Mouse (Mus musculus) erythroblast, embryonic 14.5 days (primary cell): ENCODE measurements around the gene Thada. TPM values are rescaled to one million over a fixed set of nuclear protein-coding genes. Genes with fewer than 3 reads are reported as not detected.

Experiments
- H3K27me3 ChIP-seq: 2 replicates; pipeline ENCODE4 v1.6.1; 2012; ENCODE audit warnings: inconsistent platforms; ENCODE audit not compliant: control insufficient read depth
- H3K36me3 ChIP-seq: 2 replicates; pipeline ENCODE4 v1.6.1; 2012; ENCODE audit warnings: mild to moderate bottlenecking, inconsistent platforms; ENCODE audit not compliant: control insufficient read depth
- H3K4me1 ChIP-seq: 2 replicates; pipeline ENCODE4 v1.6.1; 2012; ENCODE audit warnings: inconsistent platforms; ENCODE audit not compliant: control insufficient read depth
- H3K4me3 ChIP-seq: replicated peaks from 2 replicates; pipeline ENCODE3; 2012; ENCODE audit warnings: moderate library complexity, mild to moderate bottlenecking, inconsistent platforms
- H3K9me3 ChIP-seq: 2 replicates; pipeline ENCODE4 v1.6.1; 2012; ENCODE audit warnings: low read length, inconsistent platforms, mixed read lengths; ENCODE audit not compliant: control insufficient read depth
- GATA1 ChIP-seq: IDR thresholded peaks from 2 replicates; pipeline ENCODE4 v1.6.1; 2012; ENCODE audit warnings: low read length, inconsistent platforms, mixed read lengths
- TAL1 ChIP-seq: IDR thresholded peaks from 3 replicates; pipeline ENCODE4 v1.6.1; 2012; ENCODE audit warnings: low read length, inconsistent platforms, mixed read lengths
- polyA plus RNA-seq: library from polyadenylated mRNA; stranded (reverse); fragments of >175 nt; gene quantifications from 2 replicates; pipeline ENCODE4 v1.2.3, GENCODE M21; 2012

Gene Thada
- polyA plus RNA-seq, 1 experiment = 0.08 TPM

GRCm38 (mm10) chr17:84368213-84369014 is 97.6 kb downstream of the Thada start:
- H3K27me3 ChIP-seq = no peaks in the 10 kb centered on the region
- H3K4me3 ChIP-seq = no peak overlapping the region
- TF ChIP-seq GATA1 = no peak
- no peak for TF ChIP-seq TAL1
- peaks cover 23% of the 10 kb centered on the region for H3K36me3 ChIP-seq
- no peaks in the 10 kb centered on the region for H3K4me1 ChIP-seq
- no peaks in the 10 kb centered on the region for H3K9me3 ChIP-seq

- TF ChIP-seq TAL1 = no peak
- TF ChIP-seq GATA1 = no peak
- Histone ChIP-seq H3K4me1 (no peaks in the 10 kb centered on the region), H3K36me3 (peaks cover 24% of the 10 kb centered on the region), H3K4me3 (no peak overlapping the region), H3K27me3 (no peaks in the 10 kb centered on the region), H3K9me3 (no peaks in the 10 kb centered on the region)
These were observed 98.3 kb downstream of the Thada start for GRCm38 (mm10) chr17:84367663-84368062.

- H3K36me3 ChIP-seq = peaks cover 23% of the 10 kb centered on the region
- no peaks in the 10 kb centered on the region for H3K27me3 ChIP-seq
- H3K4me3 ChIP-seq = no peak overlapping the region
- no peaks in the 10 kb centered on the region for H3K4me1 ChIP-seq
- TF ChIP-seq GATA1 (no peak), TAL1 (no peak)
- H3K9me3 ChIP-seq = no peaks in the 10 kb centered on the region
These were observed 100.2 kb downstream of the Thada start for GRCm38 (mm10) chr17:84365791-84366301.

GRCm38 (mm10) chr17:84365006-84365716 is 100.8 kb downstream of the Thada start:
- TF ChIP-seq GATA1 = no peak
- no peak for TF ChIP-seq TAL1
- Histone ChIP-seq H3K4me3 (no peak overlapping the region), H3K9me3 (no peaks in the 10 kb centered on the region)

GRCm38 (mm10) chr17:84363444-84363843 is 102.6 kb downstream of the Thada start:
- TF ChIP-seq TAL1 (no peak), GATA1 (no peak)
- no peaks in the 10 kb centered on the region for H3K27me3 ChIP-seq
- H3K4me3 ChIP-seq = no peak overlapping the region
- H3K9me3 ChIP-seq = no peaks in the 10 kb centered on the region
- H3K4me1 ChIP-seq = no peaks in the 10 kb centered on the region
- H3K36me3 ChIP-seq = peaks cover 23% of the 10 kb centered on the region

More at GRCm38 (mm10) chr17:84365006-84365716, 100.8 kb downstream of the Thada start:
- Histone ChIP-seq H3K4me1 (no peaks in the 10 kb centered on the region), H3K27me3 (no peaks in the 10 kb centered on the region), H3K36me3 (peaks cover 23% of the 10 kb centered on the region)

GRCm38 (mm10) chr17:84362581-84363286 is 103.3 kb downstream of the Thada start:
- H3K36me3 ChIP-seq = peaks cover 25% of the 10 kb centered on the region
- TF ChIP-seq TAL1 (no peak), GATA1 (no peak)
- H3K9me3 ChIP-seq = no peaks in the 10 kb centered on the region

GRCm38 (mm10) chr17:84361006-84361405 is 105.0 kb downstream of the Thada start:
- H3K9me3 ChIP-seq = no peaks in the 10 kb centered on the region
- peaks cover 26% of the 10 kb centered on the region for H3K36me3 ChIP-seq
- no peaks in the 10 kb centered on the region for H3K27me3 ChIP-seq
- no peak overlapping the region for H3K4me3 ChIP-seq
- TF ChIP-seq TAL1 (no peak), GATA1 (no peak)
- H3K4me1 ChIP-seq = no peaks in the 10 kb centered on the region

More at GRCm38 (mm10) chr17:84362581-84363286, 103.3 kb downstream of the Thada start:
- no peaks in the 10 kb centered on the region for H3K27me3 ChIP-seq
- no peaks in the 10 kb centered on the region for H3K4me1 ChIP-seq
- no peak overlapping the region for H3K4me3 ChIP-seq

GRCm38 (mm10) chr17:84359810-84360209 is 106.2 kb downstream of the Thada start:
- H3K27me3 ChIP-seq = no peaks in the 10 kb centered on the region
- no peaks in the 10 kb centered on the region for H3K4me1 ChIP-seq
- H3K36me3 ChIP-seq = peaks cover 27% of the 10 kb centered on the region
- H3K9me3 ChIP-seq = no peaks in the 10 kb centered on the region
- TF ChIP-seq TAL1 (no peak), GATA1 (no peak)
- no peak overlapping the region for H3K4me3 ChIP-seq
